In genomic region chr9:103758930-103759695, GRCm38 (mm10) we compare ENCODE assay signal across 9 mouse cellular contexts. TPM values are rescaled to one million over a fixed set of nuclear protein-coding genes. Genes with fewer than 3 reads are reported as not detected.
DNase-seq lines count a peak whose midpoint lies in the region; ATAC-seq and TF ChIP-seq lines count a peak whose summit lies in the region.
"Had no signal": no experiment of that assay in that cellular context is flagged by ENCODE, and none has a peak within 500 bp of the region (broad histone marks: within the 10 kb centered on the region; RNA-seq: fewer than 3 reads in every experiment).

No protein-coding gene starts in this region.

- H3K27me3 ChIP-seq in kidney, embryonic 16.5 days (ENCODE audit: insufficient read depth, low read length): peaks cover 22% of the 10 kb centered on the region
- no peaks in the 10 kb centered on the region for H3K27me3 ChIP-seq in kidney, adult 2 months (replicated peaks; ENCODE audit: control insufficient read depth, insufficient read depth, low read length)
- H3K27me3 ChIP-seq in limb, embryonic 12.5 days: peaks cover 27% of the 10 kb centered on the region
- peaks cover 2% of the 10 kb centered on the region; the same call in 1 of the 2 replicates for H3K27me3 ChIP-seq in stomach, postnatal 0 days (ENCODE audit: control insufficient read depth, insufficient read depth, low read length)

- no peak for TF ChIP-seq EP300 in stomach, postnatal 0 days (optimal IDR thresholded peaks at IDR 0.05)

- no peak for TF ChIP-seq POLR2A in kidney, adult 2 months (IDR thresholded peaks at IDR 0.05; ENCODE audit: low read depth, low read length)

- no peak overlapping the region for H3K27ac ChIP-seq in kidney, embryonic 16.5 days (ENCODE audit: low read length)
- H3K27ac ChIP-seq in kidney, adult 2 months (ENCODE audit: insufficient read depth, low read depth, low read length): no peak overlapping the region
- no peak overlapping the region for H3K27ac ChIP-seq in limb, embryonic 12.5 days
- H3K27ac ChIP-seq in stomach, postnatal 0 days (replicated peaks): no peak overlapping the region

- no peaks in the 10 kb centered on the region for H3K36me3 ChIP-seq in kidney, embryonic 16.5 days (ENCODE audit: insufficient read depth, low read length)
- H3K36me3 ChIP-seq in kidney, adult 2 months (ENCODE audit: control insufficient read depth, insufficient read depth, low read length): no peaks in the 10 kb centered on the region
- H3K36me3 ChIP-seq in limb, embryonic 12.5 days: no peaks in the 10 kb centered on the region
- no peaks in the 10 kb centered on the region for H3K36me3 ChIP-seq in stomach, postnatal 0 days (ENCODE audit: control insufficient read depth, insufficient read depth, low read length)
- H3K36me3 ChIP-seq: G1E had no signal

- peak; percentile 95 for TF ChIP-seq CTCF in kidney, adult 2 months (conservative IDR thresholded peaks at IDR 0.05; ENCODE audit: insufficient read depth, insufficient read length, low read depth, low read length)
- peak; percentile 96 for TF ChIP-seq CTCF in stomach, postnatal 0 days (IDR thresholded peaks at IDR 0.05; ENCODE audit: low read depth)

- no peaks in the 10 kb centered on the region for H3K9me3 ChIP-seq in kidney, embryonic 16.5 days (ENCODE audit: low read length)
- H3K9me3 ChIP-seq in limb, embryonic 12.5 days: no peaks in the 10 kb centered on the region
- no peaks in the 10 kb centered on the region for H3K9me3 ChIP-seq in stomach, postnatal 0 days (ENCODE audit: control insufficient read depth, low read length)

- 25% methylated on average over 20 of the region's 20 CpGs for WGBS in kidney, embryonic 16.5 days
- 18% methylated on average over 20 of the region's 20 CpGs for WGBS in kidney, adult 2 months
- 23% methylated on average over 20 of the region's 20 CpGs for WGBS in limb, embryonic 12.5 days
- WGBS in stomach, postnatal 0 days: 10% methylated on average over 20 of the region's 20 CpGs

- no peak overlapping the region for H3K9ac ChIP-seq in kidney, embryonic 16.5 days (replicated peaks; ENCODE audit: low read length)
- H3K9ac ChIP-seq in limb, embryonic 12.5 days (replicated peaks): no peak overlapping the region
- no peak overlapping the region for H3K9ac ChIP-seq in stomach, postnatal 0 days (ENCODE audit: low read length)

- no peak overlapping the region for H3K4me2 ChIP-seq in kidney, embryonic 16.5 days (replicated peaks; ENCODE audit: low read depth, low read length)
- H3K4me2 ChIP-seq in limb, embryonic 12.5 days: peak overlapping the region; percentile 15; the same call in 1 of the 2 replicates
- no peak overlapping the region for H3K4me2 ChIP-seq in stomach, postnatal 0 days (replicated peaks; ENCODE audit: low read depth)

- H3K4me3 ChIP-seq in kidney, embryonic 16.5 days (ENCODE audit: low read length): no peak overlapping the region
- H3K4me3 ChIP-seq in kidney, adult 2 months (ENCODE audit: insufficient read depth, low read depth, low read length): no peak overlapping the region
- H3K4me3 ChIP-seq in limb, embryonic 12.5 days (replicated peaks): peak overlapping the region; percentile 3; the same call in 1 of the 2 replicates
- H3K4me3 ChIP-seq in stomach, postnatal 0 days (ENCODE audit: low read depth, low read length): no peak overlapping the region

- H3K4me1 ChIP-seq in kidney, embryonic 16.5 days (ENCODE audit: insufficient read depth, low read length): peaks cover 7% of the 10 kb centered on the region; the same call in 1 of the 2 replicates
- peaks cover 4% of the 10 kb centered on the region; the same call in 1 of the 2 replicates for H3K4me1 ChIP-seq in kidney, adult 2 months (ENCODE audit: control insufficient read depth, insufficient read depth, low read length)
- 0 out of 2 replicates have a peak, but pooled peaks cover 8% of the 10 kb centered on the region for H3K4me1 ChIP-seq in limb, embryonic 12.5 days (replicated peaks)
- H3K4me1 ChIP-seq in stomach, postnatal 0 days (replicated peaks; ENCODE audit: control insufficient read depth, insufficient read depth): no peaks in the 10 kb centered on the region; the same call in 1 of the 2 replicates

- ATAC-seq in kidney, embryonic 16.5 days (ENCODE audit: low FRiP score, low TSS enrichment): no peak
- ATAC-seq in limb, embryonic 12.5 days (ENCODE audit: insufficient number of reproducible peaks, insufficient read depth, low FRiP score, low TSS enrichment, low read depth): no peak
- no peak for ATAC-seq in stomach, postnatal 0 days (ENCODE audit: low FRiP score, low TSS enrichment)

- peak; percentile 82 for DNase-seq in kidney, adult 18-20 months
- DNase-seq in embryo, embryonic 9.5 days (ENCODE audit: extremely low spot score): peak; percentile 86
- peak; percentile 93 for DNase-seq in heart, adult 11 months
- peak; percentile 85 for DNase-seq in kidney, adult 2 months
- peak; percentile 79 for DNase-seq in neural tube, embryonic 10.5 days (ENCODE audit: extremely low spot score, low spot score)
- DNase-seq in stomach, postnatal 0 days (ENCODE audit: low spot score): peak; percentile 77

RNA-seq across cellular contexts. Expression of gene Tmem108, which starts 2.5 kb away (rescaled TPM):
- polyA plus RNA-seq in kidney, embryonic 16.5 days (2015; fragmentation: Nextera tagmentation; extraction: Ambion mirVana): 8.3 and 8.5 TPM in 2 replicates
- 6.9 and 7.1 TPM in 2 replicates for polyA plus RNA-seq in kidney, adult 2 months (2012; rRNA removed)
- 13.4 and 13.7 TPM in 2 replicates for polyA plus RNA-seq in limb, embryonic 12.5 days (2016; fragmentation: Nextera tagmentation; extraction: Ambion mirVana)
- 4.2 and 4.7 TPM in 2 replicates for polyA plus RNA-seq in stomach, postnatal 0 days (2015; fragmentation: Nextera tagmentation; extraction: Ambion mirVana)
- polyA plus RNA-seq: G1E had no signal
